Mouse (Mus musculus) limb, embryonic 12.5 days (tissue): ENCODE data around the gene Ceacam15. TPM values are rescaled to one million over a fixed set of nuclear protein-coding genes. Genes with fewer than 3 reads are reported as not detected.
"Not testable (repeated sequence)": the region's sequence is repeated elsewhere in the genome, so short reads cannot be mapped to it uniquely, and the experiment has no call there.

Experiments
- ATAC-seq: fragments of 200-750 bp; cut with Nextera tagmentation; 2 replicates; pipeline ENCODE4 v1.8.0; 2017; ENCODE audit warnings: low read depth, moderate TSS enrichment; ENCODE audit not compliant: insufficient number of reproducible peaks, insufficient read depth, low FRiP score, low TSS enrichment
- H3K27ac ChIP-seq: fragments of 300-500 bp; sonication (generic); 2 replicates; pipeline ENCODE4 v1.5.1; 2016; ENCODE audit warnings: mild to moderate bottlenecking, moderate library complexity
- H3K27me3 ChIP-seq: fragments of 300-500 bp; sonication (generic); 2 replicates; pipeline ENCODE4 v1.6.1; 2016; ENCODE audit warnings: mild to moderate bottlenecking, moderate library complexity
- H3K36me3 ChIP-seq: fragments of 300-500 bp; sonication (generic); 2 replicates; pipeline ENCODE4 v1.6.1; 2016; ENCODE audit warnings: mild to moderate bottlenecking, moderate library complexity
- H3K4me1 ChIP-seq: fragments of 300-500 bp; sonication (generic); replicated peaks from 2 replicates; pipeline ENCODE4 v1.6.1; 2016
- H3K4me2 ChIP-seq: fragments of 300-500 bp; sonication (generic); 2 replicates; pipeline ENCODE4 v1.6.1; 2016; ENCODE audit warnings: mild to moderate bottlenecking, moderate library complexity
- H3K4me3 ChIP-seq: fragments of 300-500 bp; sonication (generic); replicated peaks from 2 replicates; pipeline ENCODE4 v1.5.1; 2016; ENCODE audit warnings: mild to moderate bottlenecking
- H3K9ac ChIP-seq: fragments of 300-500 bp; sonication (generic); replicated peaks from 2 replicates; pipeline ENCODE4 v1.6.1; 2016; ENCODE audit warnings: mild to moderate bottlenecking, moderate library complexity
- H3K9me3 ChIP-seq: fragments of 300-500 bp; sonication (generic); 2 replicates; pipeline ENCODE4 v1.6.1; 2016; ENCODE audit warnings: mild to moderate bottlenecking, moderate library complexity
- WGBS: fragments of 180-500 bp; shearing (Covaris S2); methylation state at CpG from one replicate; pipeline ENCODE4 v1.1.7; 2016; 5-methylcytosine and 5-hydroxymethylcytosine counted together
- polyA plus RNA-seq: library from polyadenylated mRNA; unstranded; fragments of >200 nt; fragmentation: Nextera tagmentation; extraction: Ambion mirVana; gene quantifications from 2 replicates; pipeline ENCODE4 v1.2.1, GENCODE M21; 2016

Ceacam15 gene
- polyA plus RNA-seq = not detected in 2 replicates

GRCm38 (mm10) chr7:16675605-16676004 is at the start of gene Ceacam15:
Ceacam15 (minus strand) TSS chr7:16675705.
- H3K4me2 ChIP-seq = no peak within 1 kb of the TSS
- H3K27ac ChIP-seq = no peak within 1 kb of the TSS
- no peak within 1 kb of the TSS for H3K9ac ChIP-seq
- no peaks in the 10 kb centered on the region for H3K9me3 ChIP-seq
- no peak for ATAC-seq
- 65% methylated on average over 1 of the region's 1 CpGs for WGBS
- H3K4me1 ChIP-seq = no peaks in the 10 kb centered on the region
- no peaks in the 10 kb centered on the region for H3K27me3 ChIP-seq
- H3K36me3 ChIP-seq = no peaks in the 10 kb centered on the region
- H3K4me3 ChIP-seq = no peak within 1 kb of the TSS

DNA sequence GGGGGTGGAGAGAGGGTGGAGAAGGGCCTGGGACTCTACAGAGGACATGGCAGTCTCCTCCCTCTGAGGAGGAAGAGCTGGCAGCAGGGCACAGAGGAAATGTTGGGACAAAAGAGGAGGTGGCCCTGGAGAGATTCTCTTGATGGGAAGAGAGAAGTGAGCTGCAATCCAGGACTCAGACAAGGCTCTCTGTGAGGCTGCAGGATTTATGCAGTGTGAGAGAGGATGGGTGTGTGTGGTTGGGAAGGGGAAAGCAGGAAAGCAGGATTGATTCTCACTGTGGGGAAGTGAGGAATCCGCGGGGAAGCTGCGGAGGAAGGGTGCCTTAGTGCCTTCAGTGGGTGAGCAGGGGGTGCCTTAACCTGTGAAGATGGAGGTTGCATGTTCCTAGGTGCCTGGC is 47.0 kb upstream of the Ceacam15 start:
- WGBS = 55% methylated on average over 3 of the region's 3 CpGs
- not testable (repeated sequence) for H3K4me2 ChIP-seq, H3K27me3 ChIP-seq, H3K9ac ChIP-seq, H3K27ac ChIP-seq, H3K36me3 ChIP-seq, H3K4me3 ChIP-seq, H3K4me1 ChIP-seq, H3K9me3 ChIP-seq, ATAC-seq

GRCm38 (mm10) chr7:16721629-16722028 is 46.1 kb upstream of the Ceacam15 start, which contains the start of gene Ceacam9:
Ceacam9 (plus strand) TSS chr7:16721929.
- H3K4me2 ChIP-seq = no peak within 1 kb of the TSS
- H3K9me3 ChIP-seq = no peaks in the 10 kb centered on the region
- no peaks in the 10 kb centered on the region for H3K27me3 ChIP-seq
- H3K4me3 ChIP-seq = no peak within 1 kb of the TSS
- no peak within 1 kb of the TSS for H3K9ac ChIP-seq
- WGBS = 88% methylated on average over 2 of the region's 2 CpGs
- no peaks in the 10 kb centered on the region for H3K4me1 ChIP-seq
- H3K27ac ChIP-seq = no peak within 1 kb of the TSS
- no peak for ATAC-seq
- no peaks in the 10 kb centered on the region for H3K36me3 ChIP-seq

- not testable (repeated sequence) for H3K4me2 ChIP-seq, H3K4me1 ChIP-seq, H3K4me3 ChIP-seq, H3K27ac ChIP-seq, H3K36me3 ChIP-seq, H3K9me3 ChIP-seq, ATAC-seq, H3K9ac ChIP-seq, H3K27me3 ChIP-seq
- 30% methylated on average over 8 of the region's 8 CpGs for WGBS
These were observed 41.1 kb upstream of the Ceacam15 start for GRCm38 (mm10) chr7:16716456-16717152.

DNA sequence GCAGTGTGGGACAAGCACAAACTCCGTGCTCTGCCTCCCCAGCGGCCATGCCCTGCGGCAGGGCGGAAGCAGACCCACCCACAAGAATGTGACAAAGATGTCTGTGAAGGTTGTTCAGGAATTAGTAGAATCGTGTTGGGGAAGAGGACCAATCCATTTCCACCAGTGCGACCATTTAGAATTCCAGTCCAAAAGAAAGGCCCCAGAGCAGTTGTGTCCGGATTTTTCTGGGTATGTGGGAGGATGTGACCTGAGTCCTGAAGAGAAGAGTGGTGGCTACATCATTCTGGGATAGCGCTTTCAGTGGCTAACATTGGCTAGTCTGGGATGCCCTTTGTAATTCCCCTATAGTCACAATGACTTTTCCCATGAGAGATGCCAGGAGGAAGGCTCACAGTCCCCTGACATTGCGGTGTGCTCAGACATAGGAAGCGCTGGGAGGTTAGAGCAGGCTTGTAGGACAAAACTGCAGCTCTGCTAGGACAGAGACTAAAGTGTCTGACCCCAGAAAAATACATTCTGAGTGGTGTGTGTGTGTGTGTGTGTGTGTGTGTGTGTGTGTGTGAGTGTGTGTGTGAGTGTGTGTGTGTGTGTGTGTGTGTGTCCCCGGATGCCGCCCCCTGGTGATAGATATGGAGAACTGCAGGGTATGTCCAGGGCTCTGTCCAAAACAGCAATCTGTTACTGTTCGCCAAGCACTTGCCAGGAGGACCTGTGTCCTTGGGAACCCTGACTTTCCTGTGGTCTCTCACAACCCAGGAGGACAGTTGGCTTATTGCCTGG is 37.3 kb upstream of the Ceacam15 start:
- no peaks in the 10 kb centered on the region for H3K36me3 ChIP-seq
- no peak for ATAC-seq
- H3K9me3 ChIP-seq = peaks cover 4% of the 10 kb centered on the region; the same call in 1 of the 2 replicates
- WGBS = 69% methylated on average over 13 of the region's 13 CpGs
- H3K4me1 ChIP-seq = peaks cover 5% of the 10 kb centered on the region; the same call in 1 of the 2 replicates
- H3K4me3 ChIP-seq = no peak overlapping the region
- H3K27ac ChIP-seq = no peak overlapping the region
- H3K4me2 ChIP-seq = no peak overlapping the region
- no peak overlapping the region for H3K9ac ChIP-seq
- H3K27me3 ChIP-seq = peaks cover 4% of the 10 kb centered on the region

- WGBS = 75% methylated on average over 5 of the region's 5 CpGs
- Histone ChIP-seq H3K4me3 (no peak overlapping the region), H3K4me1 (peaks cover 21% of the 10 kb centered on the region), H3K27ac (no peak overlapping the region), H3K27me3 (peaks cover 12% of the 10 kb centered on the region), H3K9me3 (peaks cover 4% of the 10 kb centered on the region; the same call in 1 of the 2 replicates), H3K9ac (no peak overlapping the region), H3K36me3 (no peaks in the 10 kb centered on the region), H3K4me2 (no peak overlapping the region)
- no peak for ATAC-seq
These were observed 35.1 kb upstream of the Ceacam15 start for GRCm38 (mm10) chr7:16710604-16711003.

DNA sequence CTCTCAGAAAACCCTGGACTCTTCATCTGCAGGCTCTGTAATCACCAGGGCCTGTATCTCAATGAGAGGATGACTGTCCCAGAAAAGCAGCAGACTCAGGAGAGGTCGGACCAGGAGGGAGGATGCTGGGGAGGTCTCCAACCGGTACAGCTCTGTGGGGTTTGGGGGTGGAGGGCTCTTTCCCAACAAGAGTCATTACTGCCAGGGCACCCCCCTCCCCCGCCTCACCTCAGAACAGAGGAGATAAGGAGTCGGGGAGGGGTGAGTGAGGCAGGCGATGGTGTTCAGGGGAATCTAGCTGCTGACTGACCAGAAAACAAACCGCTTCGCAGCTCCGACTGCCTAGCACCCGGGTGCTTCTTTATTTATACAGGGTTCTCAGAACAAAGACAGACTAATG is 32.7 kb upstream of the Ceacam15 start:
- Histone ChIP-seq H3K27me3 (peaks cover 12% of the 10 kb centered on the region), H3K9me3 (no peaks in the 10 kb centered on the region), H3K27ac (no peak overlapping the region), H3K4me1 (peaks cover 21% of the 10 kb centered on the region), H3K36me3 (no peaks in the 10 kb centered on the region), H3K9ac (no peak overlapping the region), H3K4me3 (no peak overlapping the region), H3K4me2 (no peak overlapping the region)
- 26% methylated on average over 9 of the region's 9 CpGs for WGBS
- ATAC-seq = no peak

DNA sequence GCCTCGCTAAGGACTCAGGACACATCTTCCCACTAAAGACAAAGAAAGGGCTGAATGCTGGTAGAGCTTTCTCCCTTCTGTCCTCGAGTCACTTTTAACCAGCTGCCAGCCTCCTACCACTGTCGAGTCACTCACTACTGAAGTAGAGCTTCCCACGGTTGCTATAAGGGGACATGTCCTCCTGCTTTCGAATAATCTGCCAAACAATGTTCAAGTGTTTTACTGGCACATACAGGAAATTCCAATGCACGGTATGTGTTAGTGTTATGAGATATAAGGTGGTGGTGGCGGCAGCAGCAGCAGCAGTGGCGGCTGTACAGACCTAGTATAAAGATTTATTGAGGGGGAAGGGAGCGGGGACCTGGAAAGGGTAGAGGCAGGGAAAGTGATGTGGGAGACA is 30.9 kb upstream of the Ceacam15 start:
- 29% methylated on average over 9 of the region's 9 CpGs for WGBS
- peaks cover 21% of the 10 kb centered on the region for H3K4me1 ChIP-seq
- peaks cover 16% of the 10 kb centered on the region for H3K27me3 ChIP-seq
- H3K36me3 ChIP-seq = no peaks in the 10 kb centered on the region
- H3K4me2 ChIP-seq = peak overlapping the region; percentile 29
- H3K4me3 ChIP-seq = no peak overlapping the region
- 0 out of 2 replicates have a peak, but pooled peaks have one; percentile 63 for ATAC-seq
- no peak overlapping the region for H3K9ac ChIP-seq
- H3K9me3 ChIP-seq = no peaks in the 10 kb centered on the region
- H3K27ac ChIP-seq = peak overlapping the region; percentile 9; the same call in 1 of the 2 replicates

DNA sequence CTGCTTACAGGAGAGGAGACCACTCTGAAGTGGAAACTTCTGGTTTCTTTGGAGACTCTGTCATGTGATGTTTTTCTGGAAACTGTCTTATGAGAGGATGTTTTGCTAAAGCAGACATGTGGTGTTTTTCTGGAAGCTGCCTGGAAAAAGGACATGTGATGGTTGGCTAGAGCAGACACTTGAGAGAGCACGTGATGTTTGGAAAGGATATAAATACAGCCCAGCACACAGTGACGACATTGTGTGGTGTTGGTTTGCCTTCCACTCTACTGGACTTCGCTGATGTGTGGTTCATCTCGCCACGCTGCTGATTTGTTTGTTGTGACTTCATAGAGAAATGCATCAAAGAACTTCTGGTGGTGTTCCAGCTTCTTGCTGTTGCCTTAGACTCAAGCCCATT is 25.1 kb upstream of the Ceacam15 start:
- H3K4me1 ChIP-seq = no peaks in the 10 kb centered on the region
- 85% methylated on average over 5 of the region's 5 CpGs for WGBS
- no peak for ATAC-seq
- H3K27me3 ChIP-seq = peaks cover 5% of the 10 kb centered on the region; the same call in 1 of the 2 replicates
- no peaks in the 10 kb centered on the region for H3K9me3 ChIP-seq
- no peak overlapping the region for H3K9ac ChIP-seq
- H3K27ac ChIP-seq = no peak overlapping the region
- no peak overlapping the region for H3K4me3 ChIP-seq
- no peak overlapping the region for H3K4me2 ChIP-seq
- no peaks in the 10 kb centered on the region for H3K36me3 ChIP-seq

DNA sequence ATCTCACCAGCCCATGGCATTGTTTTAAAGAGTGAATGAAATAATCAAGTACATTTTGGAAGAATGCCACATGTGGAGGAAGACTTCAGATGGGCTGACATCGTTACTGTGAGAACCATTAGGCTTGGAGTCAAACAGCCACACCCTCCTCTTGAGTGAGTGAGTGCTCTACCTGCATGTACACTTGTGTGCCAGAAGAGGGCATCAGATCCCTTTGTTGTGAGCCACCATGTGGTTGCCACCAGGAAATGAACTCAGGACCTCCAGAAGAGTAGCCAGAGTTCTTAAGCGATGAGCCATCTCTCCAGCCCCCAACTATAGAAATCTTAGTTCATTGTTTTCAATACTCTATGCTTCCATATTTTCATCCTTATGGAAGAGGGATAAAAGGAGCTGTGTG is 23.5 kb upstream of the Ceacam15 start:
- Histone ChIP-seq H3K36me3 (no peaks in the 10 kb centered on the region), H3K4me1 (no peaks in the 10 kb centered on the region), H3K9ac (no peak overlapping the region), H3K9me3 (no peaks in the 10 kb centered on the region), H3K4me3 (no peak overlapping the region), H3K27me3 (peaks cover 5% of the 10 kb centered on the region; the same call in 1 of the 2 replicates), H3K4me2 (no peak overlapping the region), H3K27ac (no peak overlapping the region)
- 46% methylated on average over 2 of the region's 2 CpGs for WGBS
- ATAC-seq = no peak

DNA sequence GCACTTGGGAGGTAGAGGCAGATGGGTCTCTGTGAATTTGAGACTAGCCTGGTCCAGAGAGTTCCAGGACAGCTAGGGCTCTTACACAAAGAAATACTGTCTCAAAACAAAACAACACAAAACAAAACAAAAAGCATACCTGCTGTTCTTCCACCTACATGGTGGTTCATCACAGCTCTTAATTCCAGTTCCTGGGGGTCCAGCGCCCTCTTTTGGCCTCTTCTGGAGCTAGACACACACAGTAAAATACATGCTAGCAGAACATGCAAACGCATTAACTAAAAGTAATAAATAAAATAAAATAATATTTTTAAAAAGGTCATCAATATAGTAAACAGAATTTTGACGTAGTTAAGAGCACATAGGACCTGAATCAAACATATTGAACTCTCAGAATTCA is 19.5 kb upstream of the Ceacam15 start:
- Histone ChIP-seq H3K9ac (no peak overlapping the region), H3K36me3 (no peaks in the 10 kb centered on the region), H3K4me2 (no peak overlapping the region), H3K4me1 (no peaks in the 10 kb centered on the region), H3K27me3 (no peaks in the 10 kb centered on the region), H3K27ac (no peak overlapping the region), H3K4me3 (no peak overlapping the region), H3K9me3 (no peaks in the 10 kb centered on the region)
- 32% methylated on average over 3 of the region's 3 CpGs for WGBS
- ATAC-seq = no peak
